Mouse (Mus musculus) right cerebral cortex, postnatal 14 days (tissue): Measurements from ENCODE around the gene Lrrc8c.
"Not testable (repeated sequence)": the region's sequence is repeated elsewhere in the genome, so short reads cannot be mapped to it uniquely, and the experiment has no call there.

ENCODE experiments used
- DNase-seq: peaks from one replicate; pipeline ENCODE4 v3.0.0; 2022

Lrrc8c gene

GRCm38 (mm10) chr5:105605736-105606135 lies 86.5 kb downstream of the Lrrc8c start:
- DNase-seq: no peak

GRCm38 (mm10) chr5:105609683-105610082 lies 90.5 kb downstream of the Lrrc8c start:
- no peak for DNase-seq

GRCm38 (mm10) chr5:105613002-105613401 lies 93.8 kb downstream of the Lrrc8c start:
- no peak for DNase-seq

GRCm38 (mm10) chr5:105614000-105614399 lies 94.8 kb downstream of the Lrrc8c start:
- DNase-seq: no peak

GRCm38 (mm10) chr5:105614682-105615434 lies 95.7 kb downstream of the Lrrc8c start:
- DNase-seq: no peak

- no peak for DNase-seq
Observed at GRCm38 (mm10) chr5:105615871-105616454, 96.8 kb downstream of the Lrrc8c start.

GRCm38 (mm10) chr5:105616538-105616937 lies 97.3 kb downstream of the Lrrc8c start:
- no peak for DNase-seq

GRCm38 (mm10) chr5:105618510-105618909 lies 99.3 kb downstream of the Lrrc8c start:
- DNase-seq: no peak

- DNase-seq: no peak
Observed at GRCm38 (mm10) chr5:105619666-105620065, 100.5 kb downstream of the Lrrc8c start.

GRCm38 (mm10) chr5:105620505-105621116 lies 101.4 kb downstream of the Lrrc8c start:
- DNase-seq: peak; percentile 37

- no peak for DNase-seq
Observed at GRCm38 (mm10) chr5:105623074-105623713, 104.0 kb downstream of the Lrrc8c start.

- DNase-seq: no peak
Observed at GRCm38 (mm10) chr5:105624257-105624656, 105.1 kb downstream of the Lrrc8c start.

- DNase-seq: no peak
Observed at GRCm38 (mm10) chr5:105625504-105626150, 106.4 kb downstream of the Lrrc8c start.

GRCm38 (mm10) chr5:105626355-105626754 lies 107.2 kb downstream of the Lrrc8c start:
- DNase-seq: no peak

GRCm38 (mm10) chr5:105627093-105627492 lies 107.9 kb downstream of the Lrrc8c start:
- no peak for DNase-seq

- DNase-seq: no peak
Observed at GRCm38 (mm10) chr5:105629955-105630354, 110.8 kb downstream of the Lrrc8c start.

GRCm38 (mm10) chr5:105632066-105632465 lies 112.9 kb downstream of the Lrrc8c start:
- DNase-seq: no peak

GRCm38 (mm10) chr5:105635576-105635975 lies 116.4 kb downstream of the Lrrc8c start:
- DNase-seq: no peak

GRCm38 (mm10) chr5:105636484-105637191 lies 117.5 kb downstream of the Lrrc8c start:
- no peak for DNase-seq

- DNase-seq: not testable (repeated sequence)
Observed at GRCm38 (mm10) chr5:105638266-105638665, 119.1 kb downstream of the Lrrc8c start.

GRCm38 (mm10) chr5:105638916-105639315 lies 119.7 kb downstream of the Lrrc8c start:
- no peak for DNase-seq

- no peak for DNase-seq
Observed at GRCm38 (mm10) chr5:105639363-105639762, 120.2 kb downstream of the Lrrc8c start.
